Mouse (Mus musculus) urinary bladder, adult 18-20 months (tissue): ENCODE data around the gene Arhgef3.

ENCODE experiments used
- DNase-seq, 2 experiments: peaks; one replicate each; pipeline ENCODE4 v3.0.0; 2022; ENCODE audit warnings: low spot score in 2 of 2, mixed read lengths in 2 of 2

Gene Arhgef3

DNA sequence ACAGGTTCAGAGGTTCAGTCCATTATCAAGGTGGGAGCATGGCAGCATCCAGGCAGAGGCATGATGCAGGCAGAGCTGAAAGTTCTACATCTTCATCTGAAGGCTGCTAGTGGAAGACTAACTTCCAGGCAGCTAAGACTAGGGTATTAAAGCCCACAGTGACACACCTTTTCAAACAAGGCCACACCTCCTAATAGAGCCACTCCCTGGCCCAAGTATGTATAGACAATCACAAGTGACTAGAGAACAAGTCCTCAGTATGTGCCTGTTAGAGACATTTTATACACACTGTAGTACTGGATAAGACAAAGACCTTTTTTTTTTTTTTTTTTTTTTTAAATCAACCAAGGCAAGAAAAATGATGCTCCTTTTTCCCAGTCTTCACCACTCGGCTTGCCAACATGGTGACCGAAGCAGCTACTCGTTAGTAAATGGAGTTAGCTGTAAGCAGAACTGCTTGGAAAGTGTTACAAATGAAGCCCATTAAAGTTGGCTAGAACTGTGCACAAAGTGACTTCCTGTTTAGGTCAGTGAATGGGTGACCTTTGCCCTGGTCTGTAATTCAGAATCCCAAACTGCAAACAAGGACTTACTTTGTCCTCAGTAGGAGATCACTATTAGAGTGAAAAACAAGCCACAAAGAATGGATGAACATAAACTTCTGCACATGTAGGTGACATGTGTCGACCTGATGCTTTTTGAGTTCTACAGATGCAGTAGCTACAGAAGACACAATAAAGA lies 229.7 kb downstream of the Arhgef3 start:
- no peak for DNase-seq

DNA sequence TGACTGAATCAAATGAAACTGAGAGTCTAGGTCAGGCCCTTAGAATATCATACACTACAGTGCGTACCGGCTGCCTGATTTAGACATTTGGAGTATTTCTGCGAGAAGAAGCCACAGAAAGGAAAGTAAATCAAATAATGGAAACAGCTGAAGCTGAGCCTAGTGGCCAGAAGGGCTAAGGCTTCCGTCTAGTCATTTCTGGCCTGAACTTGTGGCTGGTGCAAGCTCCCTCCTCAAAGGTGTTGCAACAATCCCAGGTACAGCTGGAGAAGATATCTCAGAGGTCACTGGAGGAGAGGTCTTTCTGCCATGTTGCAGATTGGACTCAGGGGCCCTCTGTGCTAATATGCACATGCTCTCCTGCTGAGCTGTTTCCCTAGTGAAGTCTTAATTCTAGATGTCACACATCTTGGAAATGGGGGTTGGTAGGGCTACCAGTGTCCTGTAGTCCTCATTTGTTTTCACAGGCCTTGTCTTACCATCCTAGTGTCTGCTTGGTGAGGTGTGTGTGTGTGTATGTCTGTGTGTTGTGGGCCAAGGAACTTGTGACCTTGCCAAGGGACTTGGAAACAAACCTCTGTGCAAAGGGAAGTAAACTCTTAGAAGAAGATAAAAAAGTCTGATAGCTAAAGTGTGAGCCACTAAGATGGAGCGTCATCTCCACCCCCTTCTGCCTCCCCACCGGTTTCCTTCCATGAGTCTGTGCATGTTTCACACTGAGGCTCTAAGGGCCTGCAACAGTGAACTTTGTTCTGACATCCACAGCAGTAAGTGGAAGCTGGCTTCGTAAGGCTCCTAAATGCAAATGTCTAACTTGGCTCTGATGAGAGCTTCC lies 230.6 kb downstream of the Arhgef3 start:
- DNase-seq, result no peak

DNA sequence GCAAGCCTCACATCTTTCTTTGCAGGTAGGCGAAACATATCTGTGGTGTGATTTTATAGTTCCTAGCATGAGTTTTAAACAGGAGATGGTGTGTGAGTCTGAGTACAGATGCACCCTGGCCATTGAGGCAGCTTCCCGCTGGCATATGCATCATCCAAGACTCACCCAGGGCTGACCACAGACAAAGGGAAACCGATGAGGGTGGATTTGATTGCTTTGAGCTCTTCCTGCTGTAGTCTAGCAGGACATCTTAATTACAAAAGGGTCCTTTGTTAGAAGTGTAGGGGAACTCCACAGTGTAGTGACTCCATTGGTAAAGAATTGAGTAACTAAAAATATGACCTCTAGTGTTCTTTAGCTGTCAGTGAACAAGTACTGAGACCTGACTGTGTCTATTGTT lies 232.5 kb downstream of the Arhgef3 start:
- no peak for DNase-seq

DNA sequence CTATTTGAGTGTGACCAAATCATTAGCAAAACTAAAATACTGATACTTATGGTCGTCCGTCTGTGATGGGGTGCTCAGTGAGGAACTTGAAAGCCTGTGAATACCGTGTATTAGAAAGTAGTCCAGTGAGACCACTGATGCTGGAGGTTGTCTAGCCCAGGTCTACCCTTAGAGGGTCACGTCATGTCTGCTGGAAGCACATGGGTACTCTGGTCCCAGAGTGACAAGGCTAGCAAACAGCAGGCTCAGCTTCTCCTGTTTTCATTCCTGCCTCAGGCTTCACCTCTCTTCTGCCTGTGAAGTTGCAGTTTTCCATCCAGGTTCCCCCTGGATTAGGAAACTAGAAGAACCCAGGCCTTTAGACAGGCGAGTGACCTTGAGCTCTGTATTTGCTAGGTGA lies 233.0 kb downstream of the Arhgef3 start:
- DNase-seq, result no peak

DNA sequence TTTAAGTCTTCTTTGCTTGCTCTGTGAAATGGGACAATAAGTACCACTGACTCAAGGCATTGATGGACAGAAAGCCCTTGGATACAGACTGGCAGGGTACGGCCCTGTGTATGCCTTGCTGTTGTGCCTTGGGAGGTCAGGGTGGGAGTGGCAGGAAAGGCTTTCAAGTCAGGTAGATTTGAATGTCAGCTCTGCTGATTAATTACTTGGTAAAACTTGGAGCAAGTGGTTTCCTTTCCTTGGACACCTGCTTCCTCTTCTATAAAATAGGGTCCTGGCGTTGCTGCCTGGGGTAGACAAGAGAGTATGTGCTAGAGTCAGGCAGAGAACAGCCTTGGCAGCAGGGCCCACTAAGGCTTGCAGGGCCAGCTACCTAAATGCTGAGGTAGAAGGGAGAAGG lies 233.4 kb downstream of the Arhgef3 start:
- DNase-seq, result no peak

DNA sequence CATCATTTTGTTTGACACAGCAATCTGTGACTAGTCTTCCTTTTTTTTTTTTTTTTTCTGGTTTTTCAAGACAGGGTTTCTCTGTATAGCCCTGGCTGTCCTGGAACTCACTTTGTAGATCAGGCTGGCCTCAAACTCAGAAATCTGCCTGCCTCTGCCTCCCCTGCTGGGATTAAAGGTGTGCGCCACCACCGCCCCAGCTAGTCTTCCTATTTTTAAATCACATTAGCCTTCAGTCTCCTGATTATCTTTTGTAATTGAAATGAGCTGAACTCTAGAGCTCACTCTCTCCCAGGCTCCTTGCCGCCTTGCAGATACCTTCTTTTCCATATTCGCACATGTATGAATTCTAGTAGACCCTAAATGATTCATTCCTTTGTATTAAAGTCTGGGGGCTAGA lies 234.0 kb downstream of the Arhgef3 start:
- no peak for DNase-seq

DNA sequence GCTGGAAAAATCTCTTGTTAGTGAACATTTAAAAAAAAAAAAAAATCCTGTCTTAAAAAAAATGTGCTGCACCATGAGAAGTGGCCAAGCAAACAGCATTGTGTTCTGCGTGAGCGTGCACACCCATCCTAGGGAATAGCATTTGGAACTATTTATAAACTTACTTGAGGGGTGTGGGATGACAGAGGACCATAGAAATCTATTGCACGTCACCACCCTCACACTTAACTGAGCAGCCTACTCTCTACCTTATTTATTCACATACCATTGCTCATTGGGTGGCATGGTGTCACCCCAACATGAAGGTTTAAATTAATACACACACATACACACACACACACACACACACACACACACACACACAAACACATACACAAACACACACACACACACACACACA lies 234.4 kb downstream of the Arhgef3 start:
- DNase-seq, result no peak

DNA sequence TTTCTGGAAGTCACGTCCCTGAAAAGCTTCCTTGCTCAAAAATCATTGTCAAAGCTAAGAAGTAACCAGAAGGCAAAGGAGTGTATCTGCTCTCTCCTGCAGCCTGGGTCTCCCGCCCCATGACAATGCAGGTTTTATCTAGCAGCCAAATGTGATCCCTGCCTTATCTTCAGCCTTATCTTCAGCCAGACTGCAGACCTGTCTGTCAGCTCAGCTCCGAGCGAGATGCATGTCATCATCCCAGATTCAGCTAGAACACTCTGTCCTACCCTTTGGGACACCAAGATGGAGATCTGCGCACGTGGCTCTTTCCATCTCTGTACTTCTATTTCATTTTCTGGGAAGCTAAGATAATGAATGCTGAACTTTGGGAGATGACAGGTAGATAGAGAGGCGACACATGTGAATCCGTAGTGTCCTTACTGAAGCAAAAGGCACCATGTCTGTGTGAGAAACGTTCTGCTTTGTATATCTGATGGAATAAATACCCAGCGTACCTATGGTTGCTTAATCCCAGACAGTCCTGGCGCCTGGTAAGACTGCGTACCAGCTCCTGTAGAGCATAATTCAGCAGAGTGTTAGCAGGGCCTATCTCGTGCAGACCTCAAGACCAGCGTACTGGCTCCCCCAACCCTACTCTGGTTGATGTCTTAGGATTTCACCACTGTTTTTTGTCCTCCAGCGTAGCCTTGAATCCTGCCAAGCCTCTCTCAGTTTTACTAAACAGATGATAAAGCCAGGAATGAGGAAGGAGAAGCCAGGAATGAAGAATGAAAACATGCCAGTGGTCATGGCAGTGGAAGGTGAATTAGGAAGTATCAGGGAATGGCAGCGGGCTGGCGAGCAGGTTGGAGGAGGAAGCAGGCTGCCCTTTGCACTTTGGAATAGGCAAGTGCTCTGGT lies 235.4 kb downstream of the Arhgef3 start:
- no peak for DNase-seq

DNA sequence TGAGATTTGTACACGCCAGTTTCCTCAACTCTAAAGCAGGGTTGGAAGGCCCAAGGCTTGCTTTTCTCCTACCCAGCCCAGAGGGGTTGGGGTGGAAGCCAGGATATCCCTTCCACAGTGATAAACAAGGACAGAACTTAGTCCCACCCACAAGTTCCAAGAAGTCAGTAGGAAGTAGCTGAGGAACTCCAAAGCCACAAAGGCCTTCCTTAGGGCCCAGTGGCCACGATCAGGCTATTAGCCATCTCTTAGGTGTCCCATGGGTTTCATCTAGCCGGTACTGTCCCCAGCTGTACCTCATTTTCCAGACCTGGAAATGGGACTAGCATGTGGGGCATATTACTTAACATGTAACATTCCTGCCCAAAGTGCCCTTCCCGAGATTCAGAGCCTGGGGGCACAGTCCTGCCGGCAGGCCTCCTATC lies 236.4 kb downstream of the Arhgef3 start:
- DNase-seq, result no peak

DNA sequence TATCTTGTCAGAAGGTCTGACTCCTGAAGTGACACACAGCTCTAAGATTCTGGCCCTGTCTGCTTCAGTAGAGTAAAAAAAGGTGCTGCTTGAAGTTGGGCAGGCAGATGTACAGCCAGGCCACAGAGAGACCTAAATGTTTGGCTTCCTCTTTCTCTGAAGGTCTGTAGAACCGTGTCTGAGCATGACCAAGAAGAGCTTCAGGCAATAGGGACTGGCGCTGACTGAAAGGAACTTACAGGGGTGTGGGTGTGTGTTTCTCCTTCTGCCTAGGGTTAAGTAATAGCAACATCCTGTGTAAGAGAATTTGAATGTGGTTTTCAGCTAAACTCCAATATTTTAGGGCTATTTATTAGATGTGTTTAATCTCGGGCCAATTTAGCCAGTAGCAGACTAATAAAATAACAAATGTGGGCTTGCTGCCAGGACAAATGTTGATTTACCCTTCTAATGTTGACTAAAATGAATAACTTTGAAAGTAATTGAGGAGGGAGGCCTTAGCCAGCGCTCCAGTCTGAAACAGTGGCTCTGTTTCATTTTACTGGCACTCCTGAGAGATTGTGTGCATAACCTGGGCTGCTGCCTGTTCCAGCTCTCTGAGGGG lies 236.9 kb downstream of the Arhgef3 start:
- peak in 1 of 2 experiments; percentile 50 for DNase-seq

DNA sequence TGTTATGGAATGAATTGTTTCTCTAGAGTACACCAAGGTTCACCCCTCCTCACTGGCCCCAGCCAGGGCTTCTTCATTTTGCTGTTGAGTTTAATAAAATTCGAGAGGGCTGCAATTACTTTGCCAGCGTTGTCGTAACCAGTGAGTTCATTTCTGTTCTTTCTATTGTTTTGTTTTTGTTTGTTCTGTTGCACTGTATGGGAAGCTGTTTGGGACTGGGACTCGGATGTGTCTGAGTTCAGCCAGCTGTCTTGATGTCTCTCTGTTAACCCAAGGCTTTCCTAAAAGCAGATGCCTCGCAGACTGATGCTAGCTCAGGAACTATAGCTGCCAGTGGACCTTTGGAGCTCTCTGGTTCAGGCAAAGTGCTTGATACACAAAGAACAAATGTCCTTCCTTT lies 237.8 kb downstream of the Arhgef3 start:
- DNase-seq, result no peak

DNA sequence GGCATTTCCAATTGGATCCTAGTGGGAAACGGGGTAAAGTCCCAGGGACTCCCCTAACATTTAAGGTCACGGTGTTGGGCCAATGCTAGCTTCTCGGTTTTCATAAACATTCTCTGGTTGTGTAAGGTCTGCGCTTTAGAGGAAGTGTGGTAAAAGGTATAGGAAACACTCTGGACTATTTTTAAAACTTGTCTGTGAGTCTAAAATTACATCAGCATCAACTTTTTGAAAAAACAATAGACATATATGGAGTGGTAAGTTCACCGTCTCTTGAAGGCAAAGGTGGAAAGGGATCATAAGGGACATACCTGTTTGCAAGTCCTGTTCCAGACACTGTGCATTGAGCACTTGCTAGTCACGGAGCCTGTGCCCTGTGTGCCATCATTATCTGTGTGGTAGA lies 240.5 kb downstream of the Arhgef3 start:
- no peak for DNase-seq

DNA sequence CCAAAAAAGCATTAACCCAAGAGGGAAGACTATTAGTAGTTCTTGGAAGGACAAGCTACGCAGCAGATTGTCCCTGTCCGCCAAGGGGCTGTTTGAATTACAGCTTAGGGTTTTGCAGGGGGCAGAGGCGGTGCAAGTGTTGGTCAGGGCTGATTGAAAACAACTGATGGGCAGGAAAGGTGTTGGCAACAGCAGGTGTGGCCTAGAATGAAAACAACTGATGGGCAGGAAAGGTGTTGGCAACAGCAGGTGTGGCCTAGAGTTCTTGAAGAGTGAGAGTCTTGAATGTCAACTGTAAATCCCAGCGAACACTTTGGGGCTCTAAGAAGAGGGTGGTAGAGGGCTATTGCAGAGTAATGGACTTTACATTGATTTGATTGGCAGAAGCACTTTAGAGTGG lies 241.2 kb downstream of the Arhgef3 start:
- no peak for DNase-seq

DNA sequence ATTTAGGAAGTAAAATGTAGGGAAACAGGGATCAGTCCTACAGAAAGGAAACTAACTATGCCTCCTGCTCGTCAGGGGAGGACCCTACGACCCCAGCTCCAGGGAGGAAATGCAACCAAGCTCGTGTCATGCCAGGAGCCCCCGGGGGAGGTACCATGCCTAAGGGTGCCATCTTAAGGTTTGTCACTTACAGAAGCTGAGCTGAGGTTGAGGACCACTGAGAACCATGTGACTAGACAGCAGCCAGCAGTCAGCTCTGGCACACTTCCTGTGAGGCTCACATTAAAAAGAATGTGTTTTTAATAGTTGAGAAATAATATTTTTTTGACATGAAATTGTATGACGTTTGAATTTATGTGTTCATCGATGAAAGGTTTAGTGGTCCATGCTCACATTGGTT lies 242.4 kb downstream of the Arhgef3 start:
- no peak for DNase-seq

DNA sequence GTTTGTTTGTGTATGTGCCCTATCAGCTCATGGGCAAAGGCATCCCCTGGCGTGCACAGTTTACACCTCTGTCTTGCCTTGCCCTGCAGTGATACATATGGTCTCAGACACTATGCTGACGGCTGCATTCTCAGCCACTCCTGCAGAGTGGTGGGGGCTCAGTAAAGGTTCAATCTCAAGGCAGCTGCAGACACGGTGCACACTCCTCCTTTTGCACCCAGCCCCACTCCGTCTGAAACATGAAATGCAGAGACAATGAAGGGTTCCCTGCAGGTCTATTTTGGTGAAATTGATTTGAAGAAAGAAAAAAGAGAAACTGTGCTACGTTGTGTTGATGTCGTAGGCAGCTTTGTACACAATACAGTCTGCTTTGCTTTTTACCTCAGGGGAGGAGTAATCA lies 243.5 kb downstream of the Arhgef3 start:
- no peak for DNase-seq

DNA sequence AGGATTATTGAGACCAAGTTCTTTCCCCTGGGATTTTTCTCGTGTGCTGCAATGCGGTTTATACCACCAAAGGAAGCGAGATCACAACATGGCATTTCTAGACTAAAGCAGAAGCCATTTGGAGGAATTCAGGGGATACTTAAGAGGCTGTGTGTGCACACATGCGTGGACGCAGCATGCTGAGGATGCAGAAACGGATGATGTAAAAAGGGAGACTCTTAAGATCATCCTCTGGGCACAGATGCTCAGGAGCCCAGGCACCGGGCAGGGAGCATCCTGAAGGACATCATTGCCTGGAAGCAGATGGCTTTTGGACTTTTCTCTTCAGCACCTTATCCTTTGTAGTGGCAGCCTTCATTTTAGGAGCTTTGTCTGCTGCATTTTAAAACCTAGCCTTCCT lies 246.2 kb downstream of the Arhgef3 start:
- no peak for DNase-seq

DNA sequence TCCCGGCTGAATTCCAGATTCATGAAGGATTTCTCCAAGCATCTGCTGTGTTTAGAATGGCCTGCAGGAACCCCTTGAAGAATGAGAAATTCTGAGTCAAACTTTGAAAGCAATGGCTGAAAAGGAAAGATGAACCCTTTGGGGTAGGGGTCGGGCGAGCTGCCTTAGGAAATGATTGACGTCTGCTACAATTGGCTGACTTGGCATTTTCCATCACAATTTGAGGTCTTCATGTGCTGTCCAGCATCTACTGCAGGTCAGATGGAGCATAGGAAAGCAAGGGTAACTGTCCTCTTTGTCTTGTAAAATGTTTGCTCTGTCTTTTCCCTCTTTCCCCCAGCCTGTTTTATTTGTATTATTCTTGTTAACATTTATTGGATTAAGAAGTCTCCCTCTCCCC lies 246.8 kb downstream of the Arhgef3 start:
- no peak for DNase-seq

DNA sequence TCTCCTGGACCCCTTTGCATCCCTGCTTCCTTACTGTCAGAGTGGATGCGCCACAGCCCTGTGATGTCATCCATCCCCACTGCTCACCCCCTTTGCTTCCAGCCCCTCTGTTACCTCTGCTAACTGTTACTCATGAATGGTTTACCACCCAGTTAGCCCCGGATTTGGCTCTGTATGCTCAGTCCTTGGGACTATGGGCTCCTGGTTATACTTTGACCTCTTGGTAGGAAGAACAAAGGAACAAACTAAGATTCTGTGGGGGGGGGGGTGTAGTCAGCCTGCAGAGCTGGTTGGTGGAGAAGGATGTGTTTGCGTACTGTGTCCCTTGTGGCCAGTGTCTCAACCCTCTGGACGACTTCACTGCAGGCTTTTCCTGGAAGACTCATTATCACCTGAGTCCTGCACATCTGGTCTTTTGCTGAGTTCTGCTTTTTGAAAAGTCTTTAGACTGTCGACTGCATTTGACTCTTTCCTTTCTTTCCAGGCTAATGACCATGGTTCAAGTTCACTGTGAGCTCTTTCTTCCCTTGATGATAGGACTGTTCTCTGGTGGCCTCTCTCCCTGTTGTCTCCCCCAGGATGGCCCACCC lies 250.1 kb downstream of the Arhgef3 start:
- no peak for DNase-seq

DNA sequence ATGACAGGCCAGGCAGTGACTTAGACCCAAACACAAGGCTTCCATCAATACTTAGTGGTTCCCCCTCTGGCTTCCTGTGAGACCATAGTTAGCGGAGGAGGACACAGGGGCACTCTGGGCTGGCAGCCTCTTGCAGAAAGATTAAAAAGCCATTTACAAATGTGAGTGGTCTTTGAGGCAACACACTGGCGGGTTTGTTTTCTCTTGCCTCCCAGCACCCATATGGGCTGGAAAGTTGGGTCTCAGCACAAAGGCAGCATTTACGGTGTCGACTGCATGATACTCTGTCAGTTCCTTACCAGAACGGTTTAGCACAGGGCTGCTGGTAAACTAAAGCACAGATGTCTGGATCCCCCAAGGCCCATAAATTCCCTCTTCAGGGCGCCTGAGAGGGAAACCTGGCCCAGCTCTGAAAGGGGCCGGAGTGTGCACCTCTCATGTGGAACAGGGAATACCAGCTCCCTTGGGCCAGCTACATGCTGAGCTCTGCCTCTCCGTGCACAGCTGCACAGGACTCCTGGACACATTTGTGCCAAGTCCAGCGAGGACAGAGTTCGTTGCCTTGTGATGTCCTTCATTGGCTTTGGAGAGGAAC lies 252.5 kb downstream of the Arhgef3 start:
- no peak for DNase-seq

DNA sequence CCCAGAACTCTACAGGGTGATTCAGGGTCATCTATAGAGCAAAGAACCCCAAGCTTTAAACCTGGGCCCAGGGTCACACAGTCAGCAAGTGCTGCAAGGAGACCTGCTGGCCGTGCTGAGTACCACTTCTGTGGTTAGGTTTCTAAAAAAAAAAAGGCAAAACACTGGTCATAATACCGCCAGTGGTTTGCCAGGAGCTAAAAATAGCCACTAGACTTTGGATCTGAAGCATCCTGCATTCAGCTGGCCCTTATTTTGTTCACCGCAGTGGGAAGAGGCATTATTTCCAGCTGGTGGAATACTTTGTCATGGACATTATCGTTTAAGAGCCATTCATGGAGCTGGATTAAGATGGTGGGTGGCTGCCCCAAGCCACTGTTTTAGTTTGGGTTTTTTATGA lies 253.9 kb downstream of the Arhgef3 start:
- DNase-seq, result no peak

DNA sequence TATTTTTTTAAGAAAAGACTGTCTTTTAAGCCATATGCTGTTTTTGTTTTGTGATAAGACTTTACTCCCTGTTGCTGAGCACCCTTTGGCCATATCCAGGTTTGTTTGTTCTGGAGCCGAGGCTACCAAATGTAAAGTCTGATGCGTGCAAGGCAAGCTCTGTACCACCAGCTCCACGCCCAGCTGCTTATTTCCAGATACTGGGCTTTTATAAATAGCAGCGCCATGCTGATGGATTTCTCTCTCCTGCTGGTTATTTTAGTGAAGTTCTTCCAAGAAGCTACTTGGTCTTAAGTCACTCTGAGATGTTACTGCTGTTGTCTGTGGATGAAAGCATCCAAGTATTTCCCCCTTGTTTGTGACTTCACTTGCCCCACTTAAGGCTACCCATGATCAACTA lies 254.8 kb downstream of the Arhgef3 start:
- DNase-seq, result no peak
